Mouse (Mus musculus): ENCODE results near the gene Olfr1215. TPM values are rescaled to one million over a fixed set of nuclear protein-coding genes. Genes with fewer than 3 reads are reported as not detected.
"Not testable (repeated sequence)": the region's sequence is repeated elsewhere in the genome, so short reads cannot be mapped to it uniquely, and the experiment has no call there.

Olfr1215 gene
- total RNA-seq (2021): not detected

GRCm38 (mm10) chr2:89006873-89007272 lies at the start of gene Olfr1215:
Gene Olfr1215, minus strand, starts transcription at chr2:89006973.
- DNase-seq (ENCODE audit: low spot score): no peak
- intact Hi-C loops (cut with DNase I): no loop called here

DNA sequence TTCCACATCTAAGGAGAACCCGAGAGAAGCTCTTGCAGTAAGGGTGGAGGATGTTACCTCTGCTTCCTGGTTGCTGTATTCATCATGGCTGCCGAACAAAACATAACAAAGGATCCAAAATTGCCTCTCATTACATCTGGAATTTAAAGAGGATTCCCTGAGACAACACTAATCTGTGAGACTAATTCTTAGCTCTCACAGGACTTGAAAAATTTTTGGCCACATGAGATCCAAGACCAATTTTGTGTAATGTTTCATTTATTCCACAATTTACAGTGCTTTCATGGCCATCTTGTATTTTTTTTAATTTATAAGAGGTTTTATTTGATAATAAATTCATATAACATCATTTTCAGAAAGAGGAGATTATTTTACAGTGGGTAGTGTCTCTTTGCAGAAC lies 25.2 kb upstream of the Olfr1215 start, which contains the start of gene Olfr1217:
Gene Olfr1217 (minus strand): TSS at position 101 of the 400 bp plus-strand sequence.
- intact Hi-C loops (cut with DNase I): no loop called here
- no peak for DNase-seq (ENCODE audit: low spot score)

- intact Hi-C loops (cut with DNase I); DNase-seq (ENCODE audit: low spot score): not testable (repeated sequence)
These were observed 14.7 kb upstream of the Olfr1215 start for GRCm38 (mm10) chr2:89021436-89021835.

- intact Hi-C loops (cut with DNase I): no loop called here
- no peak for DNase-seq (ENCODE audit: low spot score)
These were observed 11.5 kb upstream of the Olfr1215 start, which contains the start of gene Olfr1216 for GRCm38 (mm10) chr2:89018240-89018639. Gene Olfr1216, minus strand, starts transcription at chr2:89018340.

GRCm38 (mm10) chr2:88992553-88992952 lies 14.2 kb downstream of the Olfr1215 start, which contains the start of gene Olfr1214:
Gene Olfr1214, minus strand, starts transcription at chr2:88992653.
- intact Hi-C loops (cut with DNase I): no loop called here
- no peak for DNase-seq (ENCODE audit: low spot score)

- DNase-seq (ENCODE audit: low spot score): no peak
- intact Hi-C loops (cut with DNase I): no loop called here
These were observed 26.6 kb downstream of the Olfr1215 start, which contains the start of gene Gm13762 for GRCm38 (mm10) chr2:88980181-88980580. Gene Gm13762, minus strand, starts transcription at chr2:88980281.

GRCm38 (mm10) chr2:88953669-88954068 lies 53.1 kb downstream of the Olfr1215 start, which contains the start of gene Olfr1212:
Gene Olfr1212, plus strand, starts transcription at chr2:88953969.
- no peak for DNase-seq (ENCODE audit: low spot score)
- intact Hi-C loops (cut with DNase I): no loop called here

Other genes with a start within 250 kb of the Olfr1215 start
- gene Olfr1199, start 246.5 kb downstream of the Olfr1215 start, total RNA-seq (2021): not detected
- gene Olfr1200, start 236.5 kb downstream of the Olfr1215 start, total RNA-seq (2021): not detected
- not detected for gene Olfr1201, start 213.9 kb downstream of the Olfr1215 start, total RNA-seq (2021)
- not detected for gene Olfr1202, start 192.5 kb downstream of the Olfr1215 start, total RNA-seq (2021)
- not detected for gene Olfr1205, start 177.2 kb downstream of the Olfr1215 start, total RNA-seq (2021)
- not detected for gene Olfr1204, start 157.7 kb downstream of the Olfr1215 start, total RNA-seq (2021)
- gene Olfr1206, start 143.7 kb downstream of the Olfr1215 start, total RNA-seq (2021): not detected
- not detected for gene Olfr1208, start 104.7 kb downstream of the Olfr1215 start, total RNA-seq (2021)
- not detected for gene Olfr1209, start 91.8 kb downstream of the Olfr1215 start, total RNA-seq (2021)
- gene Olfr1211, start 68.9 kb downstream of the Olfr1215 start, total RNA-seq (2021): not detected
- not detected for gene Olfr1212, start 53.0 kb downstream of the Olfr1215 start, total RNA-seq (2021)
- not detected for gene Gm13762, start 26.7 kb downstream of the Olfr1215 start, total RNA-seq (2021)
- gene Olfr1214, start 14.3 kb downstream of the Olfr1215 start, total RNA-seq (2021): not detected
- not detected for gene Olfr1216, start 11.4 kb upstream of the Olfr1215 start, total RNA-seq (2021)
- not detected for gene Olfr1217, start 25.1 kb upstream of the Olfr1215 start, total RNA-seq (2021)
- not detected for gene Olfr1218, start 54.2 kb upstream of the Olfr1215 start, total RNA-seq (2021)
- gene Olfr1219, start 76.5 kb upstream of the Olfr1215 start, total RNA-seq (2021): not detected
- not detected for gene Olfr1220, start 99.9 kb upstream of the Olfr1215 start, total RNA-seq (2021)
- not detected for gene Olfr1221, start 110.3 kb upstream of the Olfr1215 start, total RNA-seq (2021)
- gene Olfr1222, start 126.1 kb upstream of the Olfr1215 start, total RNA-seq (2021): not detected
- not detected for gene Olfr1223, start 144.6 kb upstream of the Olfr1215 start, total RNA-seq (2021)
- not detected for gene Olfr1224-ps1, start 157.1 kb upstream of the Olfr1215 start, total RNA-seq (2021)
- gene Olfr1225, start 167.7 kb upstream of the Olfr1215 start, total RNA-seq (2021): not detected
- gene Olfr1226, start 193.1 kb upstream of the Olfr1215 start, total RNA-seq (2021): not detected
- gene Olfr1228, start 247.1 kb upstream of the Olfr1215 start, total RNA-seq (2021): not detected

Data from heart, postnatal 25 days (tissue).